Mouse (Mus musculus): ENCODE results near the gene Trp73. TPM values are rescaled to one million over a fixed set of nuclear protein-coding genes. Genes with fewer than 3 reads are reported as not detected.

Gene Trp73
- polyA plus RNA-seq, 2 experiments, result 2.2 to 2.6 TPM

DNA sequence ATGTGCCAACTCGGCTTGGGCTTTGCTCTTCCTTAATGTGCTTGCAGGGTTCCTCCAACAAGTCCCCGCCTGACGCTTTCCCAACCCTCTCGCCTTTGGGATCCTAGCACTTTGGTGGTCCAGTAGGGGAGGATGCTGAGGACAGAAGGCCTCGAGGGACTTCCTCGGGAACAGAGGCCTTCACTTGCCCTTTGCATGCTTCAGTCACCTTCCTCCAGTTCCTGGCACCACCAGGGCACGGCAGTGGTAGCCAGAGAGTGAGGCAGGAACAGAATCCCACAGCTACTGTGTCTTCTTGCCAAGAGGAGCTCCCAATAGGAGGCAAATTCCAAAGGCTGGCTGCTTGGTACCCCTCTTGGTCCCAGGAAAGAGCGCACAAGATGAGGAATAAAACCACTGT lies 36.6 kb downstream of the Trp73 start:
- no peaks in the 10 kb centered on the region for H3K36me3 ChIP-seq (ENCODE audit: control insufficient read depth, insufficient read depth, low read length)
- H3K27me3 ChIP-seq (ENCODE audit: control insufficient read depth, insufficient read depth, low read length), result no peaks in the 10 kb centered on the region
- WGBS, result 62% methylated on average over 8 of the region's 8 CpGs
- H3K27ac ChIP-seq (replicated peaks; ENCODE audit: low read depth, low read length), result no peak overlapping the region
- no peak overlapping the region for H3K9ac ChIP-seq (ENCODE audit: low read depth, low read length, severe bottlenecking)
- H3K4me1 ChIP-seq (ENCODE audit: control insufficient read depth, insufficient read depth, low read length), result no peaks in the 10 kb centered on the region
- no peak overlapping the region for H3K4me2 ChIP-seq (replicated peaks; ENCODE audit: low read depth, low read length, severe bottlenecking)
- no peak for TF ChIP-seq POLR2A (IDR thresholded peaks at IDR 0.05; ENCODE audit: borderline replicate concordance, extremely low read depth, insufficient read depth, insufficient read length)
- H3K4me3 ChIP-seq (replicated peaks; ENCODE audit: low read length), result no peak overlapping the region
- ATAC-seq (ENCODE audit: low FRiP score, low read depth), result no peak
- DNase-seq (ENCODE audit: low spot score), result no peak
- no peaks in the 10 kb centered on the region for H3K9me3 ChIP-seq (ENCODE audit: control insufficient read depth, low read length)

DNA sequence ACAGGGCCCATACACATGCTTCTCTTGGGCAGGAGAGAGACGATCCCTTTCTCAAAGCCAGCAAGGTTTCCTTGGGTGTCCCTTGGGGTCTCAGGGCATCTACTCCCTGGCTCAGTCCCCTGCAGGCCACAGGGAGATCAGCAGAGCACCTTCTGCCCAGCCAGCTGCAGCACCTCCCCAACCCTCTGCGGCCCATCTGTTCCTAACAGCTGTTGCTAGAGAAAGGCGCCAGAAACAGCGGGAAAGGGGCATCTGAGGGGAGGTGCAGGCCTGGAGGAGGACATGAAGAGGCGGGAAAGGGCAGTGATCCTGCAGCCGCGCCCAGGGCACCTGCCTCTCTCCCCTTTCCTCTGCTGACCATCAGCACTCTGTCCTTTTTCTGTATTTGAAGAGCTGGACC lies 40.6 kb downstream of the Trp73 start:
- DNase-seq (ENCODE audit: low spot score) (no peak), ATAC-seq (ENCODE audit: low FRiP score, low read depth) (no peak)
- no peaks in the 10 kb centered on the region for H3K36me3 ChIP-seq (ENCODE audit: control insufficient read depth, insufficient read depth, low read length)
- H3K4me2 ChIP-seq (replicated peaks; ENCODE audit: low read depth, low read length, severe bottlenecking), result no peak overlapping the region
- TF ChIP-seq POLR2A (IDR thresholded peaks at IDR 0.05; ENCODE audit: borderline replicate concordance, extremely low read depth, insufficient read depth, insufficient read length), result no peak
- H3K9ac ChIP-seq (ENCODE audit: low read depth, low read length, severe bottlenecking), result no peak overlapping the region
- H3K4me1 ChIP-seq (ENCODE audit: control insufficient read depth, insufficient read depth, low read length), result no peaks in the 10 kb centered on the region
- no peaks in the 10 kb centered on the region for H3K27me3 ChIP-seq (ENCODE audit: control insufficient read depth, insufficient read depth, low read length)
- 43% methylated on average over 7 of the region's 7 CpGs for WGBS
- no peaks in the 10 kb centered on the region for H3K9me3 ChIP-seq (ENCODE audit: control insufficient read depth, low read length)
- no peak overlapping the region for H3K4me3 ChIP-seq (replicated peaks; ENCODE audit: low read length)
- H3K27ac ChIP-seq (replicated peaks; ENCODE audit: low read depth, low read length), result no peak overlapping the region

DNA sequence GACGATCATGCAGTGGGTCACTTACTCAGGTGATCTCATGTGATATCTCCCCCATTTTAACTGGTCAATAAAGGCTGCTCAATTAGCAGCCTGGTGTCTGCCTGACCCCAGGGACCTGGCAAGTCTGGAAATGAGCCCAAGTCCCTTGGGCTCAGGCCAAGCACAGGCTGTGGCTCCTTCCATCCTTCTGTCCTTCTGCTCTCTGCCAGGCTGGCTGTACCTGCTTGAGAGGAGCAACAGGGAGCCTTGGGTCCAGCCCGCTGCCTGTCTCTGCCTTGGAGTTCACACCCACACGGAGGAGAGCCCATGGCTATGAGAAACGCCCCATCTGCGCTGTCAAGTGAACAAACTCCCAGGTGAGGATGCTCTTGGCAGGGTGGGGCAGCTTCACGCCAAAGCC lies 43.9 kb downstream of the Trp73 start:
- Histone ChIP-seq H3K4me3 (replicated peaks; ENCODE audit: low read length) (no peak overlapping the region), H3K36me3 (ENCODE audit: control insufficient read depth, insufficient read depth, low read length) (no peaks in the 10 kb centered on the region), H3K4me2 (replicated peaks; ENCODE audit: low read depth, low read length, severe bottlenecking) (no peak overlapping the region), H3K4me1 (ENCODE audit: control insufficient read depth, insufficient read depth, low read length) (no peaks in the 10 kb centered on the region), H3K9ac (ENCODE audit: low read depth, low read length, severe bottlenecking) (no peak overlapping the region), H3K27ac (replicated peaks; ENCODE audit: low read depth, low read length) (no peak overlapping the region), H3K9me3 (ENCODE audit: control insufficient read depth, low read length) (no peaks in the 10 kb centered on the region), H3K27me3 (ENCODE audit: control insufficient read depth, insufficient read depth, low read length) (no peaks in the 10 kb centered on the region)
- WGBS, result 23% methylated on average over 6 of the region's 6 CpGs
- no peak for TF ChIP-seq POLR2A (IDR thresholded peaks at IDR 0.05; ENCODE audit: borderline replicate concordance, extremely low read depth, insufficient read depth, insufficient read length)
- no peak for ATAC-seq (ENCODE audit: low FRiP score, low read depth)
- DNase-seq (ENCODE audit: low spot score), result no peak

DNA sequence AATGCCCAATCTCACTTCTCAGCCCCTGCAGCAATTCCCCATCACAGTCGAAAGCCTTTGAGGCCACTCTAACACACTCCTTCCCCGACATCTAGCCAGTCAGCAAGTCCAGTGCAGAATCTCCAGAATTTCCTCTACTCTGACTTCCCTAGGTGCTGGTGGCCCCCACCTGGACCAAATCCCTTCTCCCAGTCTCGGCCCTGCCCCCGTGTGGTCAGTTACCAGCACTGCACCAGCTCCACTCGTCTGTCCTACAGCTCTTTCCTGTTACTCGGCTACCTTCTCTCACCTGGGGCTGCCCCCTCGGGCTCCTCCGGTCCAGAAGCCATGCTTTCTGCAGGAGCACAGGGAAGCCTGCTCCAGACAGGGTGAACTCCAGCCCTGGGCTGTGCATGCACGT lies 46.8 kb downstream of the Trp73 start:
- no peak for ATAC-seq (ENCODE audit: low FRiP score, low read depth)
- no peak overlapping the region for H3K4me3 ChIP-seq (replicated peaks; ENCODE audit: low read length)
- H3K27me3 ChIP-seq (ENCODE audit: control insufficient read depth, insufficient read depth, low read length), result no peaks in the 10 kb centered on the region
- no peaks in the 10 kb centered on the region for H3K9me3 ChIP-seq (ENCODE audit: control insufficient read depth, low read length)
- no peaks in the 10 kb centered on the region for H3K36me3 ChIP-seq (ENCODE audit: control insufficient read depth, insufficient read depth, low read length)
- H3K4me2 ChIP-seq (replicated peaks; ENCODE audit: low read depth, low read length, severe bottlenecking), result no peak overlapping the region
- DNase-seq (ENCODE audit: low spot score), result no peak
- no peak overlapping the region for H3K27ac ChIP-seq (replicated peaks; ENCODE audit: low read depth, low read length)
- no peak for TF ChIP-seq POLR2A (IDR thresholded peaks at IDR 0.05; ENCODE audit: borderline replicate concordance, extremely low read depth, insufficient read depth, insufficient read length)
- 16% methylated on average over 9 of the region's 9 CpGs for WGBS
- H3K9ac ChIP-seq (ENCODE audit: low read depth, low read length, severe bottlenecking), result no peak overlapping the region
- H3K4me1 ChIP-seq (ENCODE audit: control insufficient read depth, insufficient read depth, low read length), result no peaks in the 10 kb centered on the region

DNA sequence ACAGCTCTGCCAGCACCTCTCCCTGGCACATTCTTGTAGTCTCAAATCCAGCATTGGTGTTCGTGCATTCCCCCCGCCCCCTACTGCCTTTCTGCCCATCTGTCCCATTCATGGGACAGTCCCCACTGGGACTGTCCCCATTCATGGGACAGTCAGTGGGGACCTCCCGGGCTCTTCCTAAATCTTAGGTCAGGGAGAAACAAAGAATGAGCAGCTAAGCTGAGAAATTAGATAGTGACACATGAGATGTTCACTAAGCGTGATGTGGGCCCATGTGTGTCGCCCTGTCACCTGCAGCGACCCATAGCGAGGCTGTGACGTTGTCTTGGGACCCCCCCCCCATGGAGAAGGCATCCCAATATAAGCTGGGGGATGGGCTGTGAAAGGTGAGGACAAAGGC lies 48.7 kb downstream of the Trp73 start:
- WGBS, result 71% methylated on average over 8 of the region's 8 CpGs
- DNase-seq (ENCODE audit: low spot score) (no peak), ATAC-seq (ENCODE audit: low FRiP score, low read depth) (no peak)
- Histone ChIP-seq H3K27ac (replicated peaks; ENCODE audit: low read depth, low read length) (no peak overlapping the region), H3K36me3 (ENCODE audit: control insufficient read depth, insufficient read depth, low read length) (no peaks in the 10 kb centered on the region), H3K4me2 (replicated peaks; ENCODE audit: low read depth, low read length, severe bottlenecking) (no peak overlapping the region), H3K4me3 (replicated peaks; ENCODE audit: low read length) (no peak overlapping the region), H3K4me1 (ENCODE audit: control insufficient read depth, insufficient read depth, low read length) (no peaks in the 10 kb centered on the region), H3K27me3 (ENCODE audit: control insufficient read depth, insufficient read depth, low read length) (no peaks in the 10 kb centered on the region), H3K9ac (ENCODE audit: low read depth, low read length, severe bottlenecking) (no peak overlapping the region), H3K9me3 (ENCODE audit: control insufficient read depth, low read length) (no peaks in the 10 kb centered on the region)
- no peak for TF ChIP-seq POLR2A (IDR thresholded peaks at IDR 0.05; ENCODE audit: borderline replicate concordance, extremely low read depth, insufficient read depth, insufficient read length)

DNA sequence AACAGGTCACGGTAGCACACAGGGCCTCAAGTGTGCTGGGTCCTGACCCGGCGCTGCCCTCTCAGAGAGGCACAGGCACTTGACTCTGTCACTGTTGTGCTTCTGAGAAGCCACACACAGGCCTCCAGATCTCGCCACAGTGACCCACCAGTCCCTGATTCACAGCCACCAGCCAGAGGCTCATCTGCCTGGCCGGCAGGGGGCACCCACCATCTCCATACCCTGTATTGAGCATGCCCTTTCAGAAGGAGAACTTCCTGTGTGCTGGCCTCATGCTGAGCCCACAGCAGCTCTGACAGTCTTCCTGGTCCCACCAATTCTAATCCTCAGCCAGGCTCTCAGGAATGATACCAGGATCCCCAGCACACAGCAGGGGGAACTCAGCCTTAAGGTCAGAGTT lies 50.8 kb downstream of the Trp73 start:
- H3K36me3 ChIP-seq (ENCODE audit: control insufficient read depth, insufficient read depth, low read length), result no peaks in the 10 kb centered on the region

More for the DNA sequence above, 50.8 kb downstream of the Trp73 start:
- Histone ChIP-seq H3K27ac (replicated peaks; ENCODE audit: low read depth, low read length) (no peak overlapping the region), H3K9ac (ENCODE audit: low read depth, low read length, severe bottlenecking) (no peak overlapping the region), H3K4me1 (ENCODE audit: control insufficient read depth, insufficient read depth, low read length) (no peaks in the 10 kb centered on the region), H3K4me3 (replicated peaks; ENCODE audit: low read length) (no peak overlapping the region), H3K4me2 (replicated peaks; ENCODE audit: low read depth, low read length, severe bottlenecking) (no peak overlapping the region), H3K9me3 (ENCODE audit: control insufficient read depth, low read length) (no peaks in the 10 kb centered on the region), H3K27me3 (ENCODE audit: control insufficient read depth, insufficient read depth, low read length) (no peaks in the 10 kb centered on the region)
- 64% methylated on average over 5 of the region's 5 CpGs for WGBS
- ATAC-seq (ENCODE audit: low FRiP score, low read depth) (no peak), DNase-seq (ENCODE audit: low spot score) (no peak)
- TF ChIP-seq POLR2A (IDR thresholded peaks at IDR 0.05; ENCODE audit: borderline replicate concordance, extremely low read depth, insufficient read depth, insufficient read length), result no peak
